Mouse (Mus musculus) E14TG2a.4 (cell line): ENCODE measurements around the gene Arih2.
A peak's percentile ranks its signal among the peaks of the same experiment; 100 is the strongest.

ENCODE experiments used
- H3K27me3 ChIP-seq: 2 replicates; pipeline ENCODE4 v1.6.1; 2014; ENCODE audit warnings: low read length, control low read depth; ENCODE audit not compliant: insufficient read depth
- H3K36me3 ChIP-seq: 2 replicates; pipeline ENCODE4 v1.6.1; 2014; ENCODE audit warnings: low read length, control low read depth; ENCODE audit not compliant: insufficient read depth
- H3K4me1 ChIP-seq: replicated peaks from 2 replicates; pipeline ENCODE4 v1.6.1; 2014; ENCODE audit warnings: low read depth, low read length, control low read depth
- H3K4me3 ChIP-seq: replicated peaks from 2 replicates; pipeline ENCODE4 v1.5.1; 2014; ENCODE audit warnings: mild to moderate bottlenecking, low read length
- H3K9me3 ChIP-seq: 2 replicates; pipeline ENCODE4 v1.6.1; 2014; ENCODE audit warnings: low read length, control low read depth
- CTCF ChIP-seq: conservative IDR thresholded peaks from 2 replicates; pipeline ENCODE4 v1.5.1; 2014; ENCODE audit warnings: low read length
- NANOG ChIP-seq: IDR thresholded peaks from 2 replicates; pipeline ENCODE4 v1.6.1; 2014; ENCODE audit warnings: borderline replicate concordance, low read length, mixed read lengths
- POU5F1 ChIP-seq: IDR thresholded peaks from 2 replicates; pipeline ENCODE4 v1.6.1; 2014; ENCODE audit warnings: low read length, borderline replicate concordance

The Arih2 gene

GRCm38 (mm10) chr9:108579344-108579690, 69.9 kb downstream of the Arih2 start:
- Histone ChIP-seq H3K36me3 (peaks cover 50% of the 10 kb centered on the region), H3K4me1 (peaks cover 86% of the 10 kb centered on the region), H3K4me3 (peak overlapping the region; percentile 91), H3K27me3 (no peaks in the 10 kb centered on the region), H3K9me3 (no peaks in the 10 kb centered on the region)
- no peak for TF ChIP-seq NANOG
- no peak for TF ChIP-seq POU5F1
- TF ChIP-seq CTCF = no peak

- TF ChIP-seq CTCF = no peak
- no peak for TF ChIP-seq NANOG
- no peak for TF ChIP-seq POU5F1
- H3K4me1 ChIP-seq = peaks cover 87% of the 10 kb centered on the region
- no peaks in the 10 kb centered on the region for H3K27me3 ChIP-seq
- H3K36me3 ChIP-seq = peaks cover 53% of the 10 kb centered on the region
- H3K9me3 ChIP-seq = no peaks in the 10 kb centered on the region
- peak within 1 kb of the TSS; percentile 91 for H3K4me3 ChIP-seq
Measured at GRCm38 (mm10) chr9:108578545-108579343, 70.4 kb downstream of the Arih2 start, which contains the start of gene Wdr6. Gene Wdr6 (minus strand): TSS chr9:108578739.

- H3K4me3 ChIP-seq = peak overlapping the region; percentile 91
- no peaks in the 10 kb centered on the region for H3K27me3 ChIP-seq
- no peaks in the 10 kb centered on the region for H3K9me3 ChIP-seq
- TF ChIP-seq POU5F1 = no peak
- TF ChIP-seq CTCF = no peak
- no peak for TF ChIP-seq NANOG
- peaks cover 87% of the 10 kb centered on the region for H3K4me1 ChIP-seq
- peaks cover 59% of the 10 kb centered on the region for H3K36me3 ChIP-seq
Measured at GRCm38 (mm10) chr9:108577934-108578544, 71.1 kb downstream of the Arih2 start.

- no peak for TF ChIP-seq NANOG
- no peak for TF ChIP-seq POU5F1
- TF ChIP-seq CTCF = no peak
- Histone ChIP-seq H3K4me1 (peaks cover 87% of the 10 kb centered on the region), H3K9me3 (no peaks in the 10 kb centered on the region), H3K4me3 (peak overlapping the region; percentile 91), H3K27me3 (no peaks in the 10 kb centered on the region), H3K36me3 (peaks cover 62% of the 10 kb centered on the region)
Measured at GRCm38 (mm10) chr9:108577025-108577424, 72.2 kb downstream of the Arih2 start.

GRCm38 (mm10) chr9:108575321-108576297, 73.6 kb downstream of the Arih2 start:
- Histone ChIP-seq H3K4me3 (peak overlapping the region; percentile 54; the same call in 1 of the 2 replicates), H3K27me3 (no peaks in the 10 kb centered on the region), H3K36me3 (peaks cover 64% of the 10 kb centered on the region), H3K9me3 (no peaks in the 10 kb centered on the region), H3K4me1 (peaks cover 93% of the 10 kb centered on the region)
- no peak for TF ChIP-seq POU5F1
- TF ChIP-seq CTCF = no peak
- no peak for TF ChIP-seq NANOG

- TF ChIP-seq NANOG = no peak
- TF ChIP-seq POU5F1 = no peak
- no peak for TF ChIP-seq CTCF
- no peaks in the 10 kb centered on the region for H3K9me3 ChIP-seq
Measured at GRCm38 (mm10) chr9:108574921-108575320, 74.3 kb downstream of the Arih2 start.

GRCm38 (mm10) chr9:108573774-108574690, 75.2 kb downstream of the Arih2 start:
- H3K27me3 ChIP-seq = no peaks in the 10 kb centered on the region
- H3K4me1 ChIP-seq = peaks cover 91% of the 10 kb centered on the region
- peak overlapping the region; percentile 54 for H3K4me3 ChIP-seq
- H3K36me3 ChIP-seq = peaks cover 63% of the 10 kb centered on the region
- TF ChIP-seq CTCF (peak; percentile 45), NANOG (no peak), POU5F1 (no peak)
- no peaks in the 10 kb centered on the region for H3K9me3 ChIP-seq

More at GRCm38 (mm10) chr9:108574921-108575320, 74.3 kb downstream of the Arih2 start:
- H3K4me3 ChIP-seq = peak overlapping the region; percentile 54; the same call in 1 of the 2 replicates
- H3K27me3 ChIP-seq = no peaks in the 10 kb centered on the region
- H3K4me1 ChIP-seq = peaks cover 94% of the 10 kb centered on the region
- peaks cover 63% of the 10 kb centered on the region for H3K36me3 ChIP-seq

- no peak for TF ChIP-seq NANOG
- TF ChIP-seq POU5F1 = no peak
- no peak for TF ChIP-seq CTCF
- H3K27me3 ChIP-seq = no peaks in the 10 kb centered on the region
- peaks cover 94% of the 10 kb centered on the region for H3K4me1 ChIP-seq
- H3K9me3 ChIP-seq = no peaks in the 10 kb centered on the region
- peaks cover 63% of the 10 kb centered on the region for H3K36me3 ChIP-seq
- 0 out of 2 replicates have a peak overlapping the region, but pooled peaks have one; percentile 13 for H3K4me3 ChIP-seq
Measured at GRCm38 (mm10) chr9:108572321-108572720, 76.9 kb downstream of the Arih2 start.
